Mouse (Mus musculus) left cerebral cortex, adult 2 months (tissue): ENCODE measurements around the gene Nmnat2. TPM values are rescaled to one million over a fixed set of nuclear protein-coding genes. Genes with fewer than 3 reads are reported as not detected.

Experiments used
- DNase-seq, 2 experiments: peaks; one replicate each; pipeline ENCODE4 v3.0.0; 2021 to 2022; ENCODE audit warnings: low spot score in 2 of 2, mixed read lengths in 1 of 2; ENCODE audit errors: extremely low spot score in 1 of 2
- H3K27ac ChIP-seq: fragments of 200-600 bp; 2 replicates; pipeline ENCODE4 v1.8.1; 2022
- H3K4me3 ChIP-seq: fragments of 200-600 bp; 2 replicates; pipeline ENCODE4 v1.8.1; 2022
- CTCF ChIP-seq: fragments of 200-600 bp; IDR thresholded peaks from 2 replicates; pipeline ENCODE4 v1.8.1; 2022; ENCODE audit warnings: antibody characterized with exemption, mild to moderate bottlenecking, moderate library complexity
- intact Hi-C: fragments of 180-260 bp; cut with DNase I; formaldehyde crosslinking; loops from one replicate; pipeline ENCODE4 v1.15.1; 2025
- total RNA-seq, 2 experiments: library from RNA; stranded (reverse); gene quantifications; 2 replicates each; pipeline ENCODE4 v1.2.3; 2021

The Nmnat2 gene
- total RNA-seq, 2 experiments from 2014 or later = 167 to 171 TPM

- no peak for DNase-seq
- Histone ChIP-seq H3K4me3 (no peak overlapping the region), H3K27ac (no peak overlapping the region)
- TF ChIP-seq CTCF = no peak
- intact Hi-C loops = no loop called here
These were observed 170.8 kb downstream of the Nmnat2 start for GRCm38 (mm10) chr1:153125287-153126275.

GRCm38 (mm10) chr1:153126491-153127381, 171.9 kb downstream of the Nmnat2 start:
- peak in 1 of 2 experiments; percentile 13 for DNase-seq
- intact Hi-C loops = no loop called here
- Histone ChIP-seq H3K4me3 (no peak overlapping the region), H3K27ac (no peak overlapping the region)
- TF ChIP-seq CTCF = no peak

- intact Hi-C loops = no loop called here
- DNase-seq = no peak
- H3K4me3 ChIP-seq = no peak overlapping the region
- no peak for TF ChIP-seq CTCF
- H3K27ac ChIP-seq = no peak overlapping the region
These were observed 172.8 kb downstream of the Nmnat2 start for GRCm38 (mm10) chr1:153127622-153128021.

GRCm38 (mm10) chr1:153128780-153129179, 174.0 kb downstream of the Nmnat2 start:
- Histone ChIP-seq H3K4me3 (no peak overlapping the region), H3K27ac (no peak overlapping the region)
- intact Hi-C loops = no loop called here
- DNase-seq = no peak
- no peak for TF ChIP-seq CTCF

GRCm38 (mm10) chr1:153129992-153130713, 175.4 kb downstream of the Nmnat2 start:
- intact Hi-C loops = no loop called here
- no peak for TF ChIP-seq CTCF
- Histone ChIP-seq H3K27ac (no peak overlapping the region), H3K4me3 (no peak overlapping the region)
- peak in 1 of 2 experiments; percentile 14 for DNase-seq

GRCm38 (mm10) chr1:153133865-153134781, 179.3 kb downstream of the Nmnat2 start:
- intact Hi-C loops = loop anchor here (2.0 kb wide), 1 partner anchor 47 kb away; no protein-coding TSS in a partner anchor
- no peak for TF ChIP-seq CTCF
- DNase-seq = peak in 1 of 2 experiments; percentile 14
- no peak overlapping the region for H3K27ac ChIP-seq
- no peak overlapping the region for H3K4me3 ChIP-seq

- no peak for DNase-seq
- Histone ChIP-seq H3K27ac (no peak overlapping the region), H3K4me3 (no peak overlapping the region)
- intact Hi-C loops = no loop called here
- no peak for TF ChIP-seq CTCF
These were observed 181.9 kb downstream of the Nmnat2 start for GRCm38 (mm10) chr1:153136647-153137046.

GRCm38 (mm10) chr1:153138486-153138885, 183.7 kb downstream of the Nmnat2 start:
- no peak overlapping the region for H3K27ac ChIP-seq
- no peak overlapping the region for H3K4me3 ChIP-seq
- intact Hi-C loops = no loop called here
- no peak for TF ChIP-seq CTCF
- no peak for DNase-seq

GRCm38 (mm10) chr1:153139635-153140034, 184.8 kb downstream of the Nmnat2 start:
- TF ChIP-seq CTCF = no peak
- Histone ChIP-seq H3K4me3 (no peak overlapping the region), H3K27ac (no peak overlapping the region)
- DNase-seq = no peak
- intact Hi-C loops = no loop called here

GRCm38 (mm10) chr1:153140265-153140664, 185.5 kb downstream of the Nmnat2 start:
- no peak for TF ChIP-seq CTCF
- Histone ChIP-seq H3K27ac (no peak overlapping the region), H3K4me3 (no peak overlapping the region)
- intact Hi-C loops = no loop called here
- no peak for DNase-seq
